Mouse (Mus musculus): ENCODE results near the gene Xrcc5. TPM values are rescaled to one million over a fixed set of nuclear protein-coding genes. Genes with fewer than 3 reads are reported as not detected.

Xrcc5 gene
- 37.7 TPM for polyA plus RNA-seq (2017; shearing (Covaris generic))

GRCm38 (mm10) chr1:72307317-72307798, at the start of gene Xrcc5:
Gene Xrcc5 (plus strand): TSS chr1:72307421.

GRCm38 (mm10) chr1:72283992-72284485, 23.2 kb upstream of the Xrcc5 start, which contains the start of the genes Pecr and Tmem169:
Gene Pecr (minus strand): TSS chr1:72284314.
Gene Tmem169 (plus strand): TSS chr1:72284369.

Other genes with a start within 250 kb of the Xrcc5 start
- 0.28 TPM for gene Mreg, start 95.1 kb upstream of the Xrcc5 start, polyA plus RNA-seq (2017; shearing (Covaris generic))
- gene Pecr, start 23.1 kb upstream of the Xrcc5 start, polyA plus RNA-seq (2017; shearing (Covaris generic)) = 6.7 TPM
- gene Tmem169, start 23.1 kb upstream of the Xrcc5 start, polyA plus RNA-seq (2017; shearing (Covaris generic)) = not detected
- gene March4, start 229.5 kb downstream of the Xrcc5 start, polyA plus RNA-seq (2017; shearing (Covaris generic)) = not detected